In the genomic region with DNA sequence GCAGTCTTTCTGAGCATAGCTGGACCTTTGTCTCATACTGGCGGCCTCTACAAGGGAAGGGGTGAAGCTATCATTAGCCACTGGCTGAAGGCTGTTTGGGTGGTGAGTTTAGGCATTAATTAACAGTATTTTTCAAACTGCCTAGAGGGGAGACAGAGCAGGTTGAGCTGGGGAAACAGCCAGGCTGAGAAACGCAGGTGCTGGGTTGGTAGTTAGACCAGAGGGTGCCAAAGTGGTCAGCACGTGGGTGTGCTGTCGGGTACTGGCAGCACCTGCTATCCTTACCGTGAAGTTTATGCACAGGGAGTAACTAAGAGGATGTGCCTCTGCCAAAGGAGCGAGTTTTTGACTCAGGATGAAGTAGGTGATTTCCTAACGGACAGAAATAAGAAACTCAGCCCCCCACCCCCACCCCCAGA, we compare ENCODE assay signal across 7 mouse cellular contexts. TPM values are rescaled to one million over a fixed set of nuclear protein-coding genes. Genes with fewer than 3 reads are reported as not detected.
DNase-seq lines count a peak whose midpoint lies in the region; ATAC-seq lines count a peak whose summit lies in the region.

No protein-coding gene starts in this region.

- H3K27ac ChIP-seq in neural tube, embryonic 11.5 days (ENCODE audit: low read depth, low read length), result peak overlapping the region; percentile 39; the same call in 1 of the 2 replicates
- peak overlapping the region; percentile 75 for H3K27ac ChIP-seq in forebrain, embryonic 13.5 days

- peaks cover 8% of the 10 kb centered on the region; the same call in 1 of the 2 replicates for H3K4me1 ChIP-seq in neural tube, embryonic 11.5 days (ENCODE audit: control insufficient read depth, insufficient read depth, low read length)
- peaks cover 47% of the 10 kb centered on the region for H3K4me1 ChIP-seq in forebrain, embryonic 13.5 days

- peak; percentile 24 for DNase-seq in neural tube, embryonic 11.5 days (ENCODE audit: low spot score)
- no peak for DNase-seq in neural tube, embryonic 10.5 days (ENCODE audit: extremely low spot score, low spot score)
- DNase-seq in kidney, postnatal 14 days, result peak; percentile 63
- peak; percentile 43 for DNase-seq in thymus, postnatal 4 days
- DNase-seq in MN1 (ENCODE audit: low spot score), result no peak
- no peak for DNase-seq in urinary bladder, postnatal 4 days (ENCODE audit: low spot score in 2 of 2)

- 59% methylated on average over 7 of the region's 7 CpGs for WGBS in neural tube, embryonic 11.5 days
- 22% methylated on average over 7 of the region's 7 CpGs for WGBS in forebrain, embryonic 13.5 days

- peak; percentile 55 for ATAC-seq in neural tube, embryonic 11.5 days (ENCODE audit: insufficient read depth, low FRiP score, low TSS enrichment)
- peak; percentile 78 for ATAC-seq in forebrain, embryonic 13.5 days

- H3K4me2 ChIP-seq in neural tube, embryonic 11.5 days (ENCODE audit: low read depth), result no peak overlapping the region
- H3K4me2 ChIP-seq in forebrain, embryonic 13.5 days, result peak overlapping the region; percentile 37

- 0 out of 2 replicates have a peak overlapping the region, but pooled peaks have one; percentile 15 for H3K9ac ChIP-seq in neural tube, embryonic 11.5 days (ENCODE audit: low read length)
- H3K9ac ChIP-seq in forebrain, embryonic 13.5 days, result 0 out of 2 replicates have a peak overlapping the region, but pooled peaks have one; percentile 12

- no peaks in the 10 kb centered on the region for H3K36me3 ChIP-seq in neural tube, embryonic 11.5 days (ENCODE audit: control insufficient read depth, insufficient read depth, low read length)
- H3K36me3 ChIP-seq in forebrain, embryonic 13.5 days (ENCODE audit: poor library complexity, severe bottlenecking), result no peaks in the 10 kb centered on the region

- no peaks in the 10 kb centered on the region for H3K27me3 ChIP-seq in neural tube, embryonic 11.5 days (ENCODE audit: control insufficient read depth, insufficient read depth, low read length)
- H3K27me3 ChIP-seq in forebrain, embryonic 13.5 days, result no peaks in the 10 kb centered on the region

- H3K9me3 ChIP-seq in neural tube, embryonic 11.5 days (ENCODE audit: control insufficient read depth, low read length), result no peaks in the 10 kb centered on the region
- no peaks in the 10 kb centered on the region for H3K9me3 ChIP-seq in forebrain, embryonic 13.5 days (replicated peaks)

- no peak overlapping the region for H3K4me3 ChIP-seq in neural tube, embryonic 11.5 days (ENCODE audit: low read depth, low read length)
- H3K4me3 ChIP-seq in forebrain, embryonic 13.5 days, result no peak overlapping the region

RNA-seq across cellular contexts. Expression of gene Snx30, which starts 13.4 kb away (rescaled TPM):
- polyA plus RNA-seq in neural tube, embryonic 11.5 days (2014; fragmentation: Nextera tagmentation; extraction: Ambion mirVana), result 10.6 and 14.4 TPM in 2 replicates
- polyA plus RNA-seq in forebrain, embryonic 13.5 days (2015; fragmentation: Nextera tagmentation; extraction: Ambion mirVana), result 8.8 and 9.4 TPM in 2 replicates

RNA-seq across cellular contexts. Expression of gene Inip, which starts 17.7 kb away (rescaled TPM):
- polyA plus RNA-seq in neural tube, embryonic 11.5 days (2014; fragmentation: Nextera tagmentation; extraction: Ambion mirVana), result 90.2 and 95.9 TPM in 2 replicates
- polyA plus RNA-seq in forebrain, embryonic 13.5 days (2015; fragmentation: Nextera tagmentation; extraction: Ambion mirVana), result 96.1 and 96.8 TPM in 2 replicates

Comparison
In these comparisons a context has a peak if more than half of its experiments do, and no peak if none do; other contexts are left out.
1. DNase-seq: peak in neural tube, embryonic 11.5 days (single experiment), kidney, postnatal 14 days (single experiment) and thymus, postnatal 4 days (single experiment); none in neural tube, embryonic 10.5 days (single experiment), MN1 (single experiment) and urinary bladder, postnatal 4 days (0 of 2).